Mouse (Mus musculus): ENCODE data around the gene Hyal5.

Gene Hyal5

DNA sequence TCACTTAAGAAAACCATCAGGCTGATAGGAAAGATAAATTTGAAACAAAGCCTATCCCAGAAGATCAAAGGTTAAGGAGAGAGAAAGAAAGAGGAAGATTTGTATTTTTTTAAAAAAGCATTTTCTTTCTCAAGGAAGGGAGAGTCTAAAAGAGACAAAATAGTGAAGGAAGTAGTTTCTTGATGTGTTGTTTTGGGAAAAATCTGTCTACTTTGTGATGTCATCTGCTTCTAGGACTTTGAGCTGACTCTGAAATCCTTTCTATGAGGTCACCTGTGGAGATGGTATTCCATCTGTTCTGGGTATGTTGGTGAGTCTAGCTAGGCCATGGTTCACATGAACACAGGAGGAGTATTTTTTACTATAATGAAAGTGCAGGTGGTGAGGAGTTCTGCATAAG, at the start of gene Hyal5:
Gene Hyal5, plus strand, starts transcription at position 301 of the 400 bp plus-strand sequence.
- no peak for DNase-seq

DNA sequence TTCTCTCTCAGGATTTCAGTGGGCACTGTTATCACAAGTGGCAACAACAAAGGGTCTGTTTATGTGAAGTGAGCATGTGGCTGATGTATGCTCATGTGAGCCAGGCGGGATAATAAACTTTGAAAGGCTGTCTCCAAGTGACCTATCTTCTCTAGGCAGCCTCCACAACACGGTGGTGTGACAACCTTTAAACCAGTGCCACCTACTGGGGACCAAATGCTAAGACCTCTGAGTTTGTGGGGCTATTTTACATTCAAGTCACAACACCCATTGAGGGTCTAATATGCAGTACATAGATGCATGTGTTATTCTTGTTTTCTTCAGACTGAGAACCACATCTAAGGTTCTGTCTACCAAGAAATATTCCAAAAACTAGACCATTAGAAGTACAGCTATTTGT, 35.7 kb upstream of the Hyal5 start:
- no peak for DNase-seq

DNA sequence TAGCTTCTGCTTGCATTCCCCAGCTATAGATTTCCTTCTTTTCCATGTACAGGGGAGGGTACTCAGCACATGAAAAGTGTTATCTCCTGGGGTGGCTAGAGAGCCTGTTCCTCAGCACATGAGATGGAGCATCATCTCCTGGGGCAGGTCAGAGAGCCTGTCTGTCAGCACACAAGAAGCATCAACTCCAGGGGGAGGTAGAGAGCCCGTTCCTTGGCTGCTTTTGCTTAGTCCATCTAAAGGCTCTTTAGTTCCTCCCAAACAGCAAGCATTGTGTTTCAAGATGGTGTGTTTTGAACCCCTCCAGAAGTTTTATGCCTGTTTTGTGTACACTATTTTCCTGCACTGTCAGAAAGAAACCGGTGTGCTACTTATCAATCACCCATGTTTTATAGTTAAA, 2.5 kb downstream of the Hyal5 start:
- DNase-seq: no peak

DNA sequence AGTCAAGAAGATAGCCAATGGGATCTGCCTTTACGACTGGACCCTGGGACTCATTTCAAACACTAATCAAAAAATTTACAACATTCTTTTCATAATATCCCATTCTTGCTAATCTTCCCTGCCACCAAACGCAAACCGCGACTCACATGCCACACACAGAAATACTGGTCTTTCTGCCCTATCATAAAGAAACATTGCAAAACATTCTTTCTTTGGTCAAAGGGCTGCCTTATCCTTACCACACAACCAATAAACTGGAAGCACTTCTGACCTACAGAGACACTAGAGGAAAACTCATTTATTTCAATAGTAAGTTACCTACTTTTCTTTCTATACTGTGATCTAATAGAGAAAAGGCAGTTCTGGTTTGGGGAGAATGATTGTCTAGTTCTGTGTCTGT, 5.9 kb downstream of the Hyal5 start:
- DNase-seq: no peak

DNA sequence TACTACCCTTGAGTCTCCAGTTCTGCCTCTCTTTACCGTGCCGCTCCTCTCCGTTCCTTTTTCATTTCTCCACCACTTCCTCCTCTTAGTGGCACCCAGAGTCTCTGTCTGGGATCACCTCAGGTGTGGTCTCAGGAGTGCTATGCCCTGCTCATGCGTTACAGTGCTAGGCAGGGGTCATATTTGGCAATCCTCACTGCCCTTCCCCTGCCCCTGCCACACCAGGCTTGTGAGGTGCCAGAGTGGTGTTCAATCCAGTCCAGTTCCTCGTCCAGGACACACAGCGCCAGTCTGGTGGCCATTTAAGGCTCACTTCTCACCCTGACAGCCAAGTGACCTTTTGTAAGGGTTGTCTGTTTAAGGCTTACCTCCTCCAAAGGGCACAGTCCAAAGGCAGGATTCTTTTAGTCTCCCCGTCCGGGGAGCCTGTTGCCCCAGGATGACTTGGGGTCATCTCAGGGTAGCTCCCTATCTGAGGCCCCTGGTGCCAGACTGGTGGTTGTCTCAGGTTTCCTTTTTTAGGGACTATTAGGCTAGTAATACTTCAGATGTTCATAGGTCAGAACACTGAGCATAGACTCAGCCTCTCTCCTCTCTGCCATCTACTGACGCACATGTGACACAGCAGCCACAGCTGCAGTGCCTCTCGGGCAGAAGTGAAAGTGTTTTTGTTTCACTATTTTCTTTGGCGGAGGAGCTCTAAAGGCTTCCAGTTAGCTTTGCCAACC, 36.5 kb downstream of the Hyal5 start:
- DNase-seq: peak; percentile 56

DNA sequence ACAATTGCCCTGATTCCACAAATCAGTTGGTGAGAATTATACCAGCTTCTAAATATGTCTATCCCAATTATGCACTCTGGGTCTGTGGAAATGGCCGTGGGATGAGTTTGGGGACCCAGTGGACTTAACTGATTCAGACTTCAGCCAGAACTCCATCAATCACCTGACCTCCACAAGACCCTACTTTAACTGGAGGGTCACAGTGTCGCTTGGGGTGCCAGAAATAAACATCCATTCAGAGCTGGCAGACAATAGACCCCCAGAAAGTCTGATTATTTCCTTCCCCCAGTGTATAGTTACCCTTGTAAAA, 37.0 kb downstream of the Hyal5 start:
- DNase-seq: no peak

DNA sequence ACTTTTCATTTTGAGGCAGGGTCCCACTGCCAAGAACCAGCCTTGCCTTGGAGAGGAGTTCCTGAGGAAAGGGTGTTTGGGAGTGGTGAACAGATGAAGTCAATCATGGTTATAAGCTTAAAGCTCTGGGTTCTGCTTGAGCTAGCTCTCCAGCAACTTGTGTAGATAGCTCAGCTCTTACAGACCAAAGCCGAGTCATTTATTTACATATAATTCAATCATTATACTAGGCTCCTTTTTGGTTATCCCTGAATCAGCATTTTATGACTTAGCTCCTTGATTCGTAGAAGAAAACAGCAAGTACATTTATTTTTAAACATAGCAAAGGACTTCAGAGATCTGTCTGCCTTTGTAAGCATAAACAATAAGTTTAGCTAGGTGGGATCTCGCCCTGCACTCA, 47.3 kb downstream of the Hyal5 start:
- DNase-seq: no peak

DNA sequence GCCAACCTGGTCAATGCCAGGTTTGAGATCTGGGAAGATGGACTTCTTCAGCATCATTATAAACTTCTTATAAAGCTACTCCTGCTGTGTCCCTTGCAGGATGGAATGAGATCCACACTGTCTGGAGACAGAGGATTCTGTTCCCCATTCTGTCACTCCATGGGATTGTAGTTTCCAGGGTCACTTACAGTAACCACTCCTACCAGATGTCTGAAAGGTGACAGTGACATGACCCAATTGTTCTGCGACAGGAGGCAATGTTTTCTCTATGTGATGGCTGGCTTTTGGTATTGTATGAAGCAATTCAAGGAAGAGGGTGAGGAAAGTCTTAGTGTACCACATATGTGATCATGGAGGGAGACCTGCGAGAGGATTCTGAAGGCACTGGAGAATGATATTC, 50.0 kb downstream of the Hyal5 start:
- no peak for DNase-seq

DNA sequence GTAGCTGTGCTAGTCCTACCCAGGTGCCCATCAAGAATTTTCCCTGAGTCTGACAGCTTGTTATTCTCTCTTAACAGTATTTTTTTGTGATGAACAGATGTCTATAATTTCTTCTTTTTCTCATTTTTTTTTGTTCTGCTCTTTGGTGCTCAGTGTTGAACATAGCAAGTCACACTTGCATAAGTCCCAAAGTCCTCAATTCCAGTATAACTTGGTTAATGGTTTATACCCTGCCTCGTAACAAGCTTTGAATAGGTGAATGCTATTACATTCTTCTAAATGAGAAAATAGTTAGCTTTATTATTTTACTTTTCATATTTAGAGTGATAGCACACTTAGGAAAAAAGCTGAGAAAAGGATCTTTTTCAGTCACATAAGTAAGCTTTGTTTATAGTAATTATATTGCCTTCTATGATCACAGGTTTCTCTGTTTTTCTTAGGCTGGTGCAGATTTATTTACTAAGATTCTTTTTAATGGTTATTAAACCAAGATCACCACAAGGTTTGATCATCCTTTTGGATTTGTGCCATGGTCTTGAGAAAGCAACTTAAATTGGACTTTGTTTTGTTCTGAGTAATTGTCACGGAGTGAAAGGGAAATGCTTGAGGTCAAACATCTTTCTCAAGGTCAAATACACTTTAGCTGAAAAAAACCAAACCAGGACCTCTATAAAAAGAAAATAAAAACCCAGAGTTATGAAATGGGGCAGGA, 52.4 kb downstream of the Hyal5 start:
- DNase-seq: no peak

DNA sequence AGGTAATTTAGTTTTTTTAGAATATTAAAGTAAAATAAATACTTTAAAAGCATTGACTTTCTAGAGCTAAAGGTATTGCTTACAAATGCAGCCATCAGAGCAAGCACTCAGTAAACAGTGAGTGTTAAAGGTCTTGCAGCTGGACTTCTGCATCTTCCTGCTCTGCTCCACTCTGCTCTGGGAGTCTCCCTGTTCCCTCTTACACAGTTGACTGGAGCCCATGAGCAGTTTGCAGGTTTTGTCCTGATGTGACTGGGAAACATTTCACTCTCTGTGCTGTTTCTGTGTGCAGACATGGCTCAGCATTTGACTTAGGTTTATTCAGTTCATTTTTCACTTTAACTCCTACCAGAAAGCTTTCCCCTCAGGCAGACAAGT, 52.9 kb downstream of the Hyal5 start:
- DNase-seq: peak; percentile 9

DNA sequence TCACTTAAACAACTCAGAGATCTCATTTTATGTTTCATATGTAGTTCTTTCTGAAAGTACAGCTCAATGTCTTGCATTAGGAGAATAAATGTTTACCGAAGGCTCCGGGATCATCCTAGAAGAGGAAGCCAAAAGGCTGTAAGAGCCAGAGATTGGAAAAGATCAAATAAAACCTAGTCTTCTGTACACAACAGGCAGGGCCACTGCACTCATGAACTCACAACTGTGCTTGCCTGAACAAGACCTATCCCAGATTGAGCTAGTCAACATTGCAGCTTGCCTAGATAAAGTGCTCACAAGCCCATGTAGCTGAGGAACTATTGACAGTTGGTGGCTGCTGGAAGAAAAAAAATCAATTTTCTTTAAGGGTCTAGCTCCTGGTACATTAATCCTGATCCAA, 55.8 kb downstream of the Hyal5 start:
- no peak for DNase-seq

DNA sequence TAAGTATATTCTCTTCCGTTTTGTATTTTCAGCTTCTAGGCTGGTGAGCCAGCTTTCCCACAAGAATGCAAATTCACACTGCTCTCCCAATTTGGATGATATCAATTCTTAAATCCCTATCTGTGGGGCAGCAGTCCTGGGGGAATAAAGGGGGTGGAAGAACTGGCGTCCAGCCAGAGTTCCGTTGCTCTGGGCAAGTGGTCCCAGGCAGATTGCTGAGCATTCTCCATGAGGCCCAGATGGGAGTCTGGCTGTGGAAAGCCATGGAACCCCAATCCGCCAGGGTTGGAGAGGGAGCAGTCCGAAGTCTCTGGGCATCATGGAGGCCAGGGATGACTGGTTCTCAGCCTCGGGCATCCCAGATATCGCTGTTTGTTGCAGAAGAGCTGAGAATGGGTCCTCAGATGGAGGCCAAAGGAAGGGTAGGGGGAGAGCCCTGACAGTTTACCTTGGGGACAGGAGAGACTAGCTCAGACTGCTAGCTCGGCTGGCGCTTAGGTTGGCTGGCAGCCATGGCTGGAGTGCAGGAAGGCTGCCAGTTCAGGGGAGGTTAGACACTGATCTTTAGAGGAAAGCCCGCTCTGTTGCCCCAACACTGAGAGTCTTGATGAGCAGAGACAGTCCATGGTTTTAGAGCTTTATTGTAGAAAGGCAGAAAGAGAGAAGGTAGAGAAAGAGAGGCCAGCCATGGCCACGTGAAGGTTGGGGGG, 67.4 kb downstream of the Hyal5 start:
- DNase-seq: no peak

Measured in kidney, adult 11 months (tissue).